Mouse (Mus musculus) intestine, embryonic 14.5 days (tissue): ENCODE data around the gene H2al1e. TPM values are rescaled to one million over a fixed set of nuclear protein-coding genes. Genes with fewer than 3 reads are reported as not detected.

Experiments used
- ATAC-seq: fragments of 200-750 bp; cut with Nextera tagmentation; replicated peaks from 2 replicates; pipeline ENCODE4 v1.8.0; 2017; ENCODE audit warnings: low read depth, moderate number of reproducible peaks, moderate TSS enrichment, moderate library complexity; ENCODE audit not compliant: low FRiP score, low TSS enrichment
- DNase-seq: peaks from one replicate; pipeline ENCODE4 v3.0.0-alpha.2; 2018; ENCODE audit warnings: low spot score
- H3K27ac ChIP-seq: fragments of 300-500 bp; sonication (generic); 2 replicates; pipeline ENCODE4 v1.5.1; 2014; ENCODE audit warnings: low read depth, mild to moderate bottlenecking, control low read depth
- H3K27me3 ChIP-seq: fragments of 300-500 bp; sonication (generic); replicated peaks from 2 replicates; pipeline ENCODE4 v1.6.1; 2014; ENCODE audit warnings: low read length, control low read depth; ENCODE audit not compliant: control insufficient read depth, insufficient read depth
- H3K36me3 ChIP-seq: fragments of 300-500 bp; sonication (generic); 2 replicates; pipeline ENCODE4 v1.6.1; 2014; ENCODE audit warnings: low read length, control low read depth; ENCODE audit not compliant: control insufficient read depth, insufficient read depth
- H3K4me1 ChIP-seq: fragments of 300-500 bp; sonication (generic); replicated peaks from 2 replicates; pipeline ENCODE4 v1.6.1; 2014; ENCODE audit warnings: low read length, control low read depth, mixed read lengths; ENCODE audit not compliant: control insufficient read depth, insufficient read depth
- H3K4me2 ChIP-seq: fragments of 300-500 bp; sonication (generic); 2 replicates; pipeline ENCODE4 v1.6.1; 2014; ENCODE audit warnings: low read length
- H3K4me3 ChIP-seq: fragments of 300-500 bp; sonication (generic); 2 replicates; pipeline ENCODE4 v1.5.1; 2014; ENCODE audit warnings: low read depth, low read length, control low read depth, mixed read lengths
- H3K9ac ChIP-seq: fragments of 300-500 bp; sonication (generic); 2 replicates; pipeline ENCODE4 v1.6.1; 2014; ENCODE audit warnings: mild to moderate bottlenecking, low read length
- H3K9me3 ChIP-seq: fragments of 300-500 bp; sonication (generic); 2 replicates; pipeline ENCODE4 v1.6.1; 2016; ENCODE audit warnings: low read length, control low read depth; ENCODE audit not compliant: control insufficient read depth
- WGBS: fragments of 180-500 bp; shearing (Covaris S2); extraction: QIAGEN DNeasy Blood & Tissue Kit; methylation state at CpG from one replicate; pipeline ENCODE4 v1.1.7; 2014; 5-methylcytosine and 5-hydroxymethylcytosine counted together
- polyA plus RNA-seq: library from polyadenylated mRNA; unstranded; fragments of >200 nt; fragmentation: Nextera tagmentation; extraction: Ambion mirVana; gene quantifications from 2 replicates; pipeline ENCODE4 v1.2.1, GENCODE M21; 2014

The H2al1e gene
- polyA plus RNA-seq, 1 experiment from 2014 or later: not detected

DNA sequence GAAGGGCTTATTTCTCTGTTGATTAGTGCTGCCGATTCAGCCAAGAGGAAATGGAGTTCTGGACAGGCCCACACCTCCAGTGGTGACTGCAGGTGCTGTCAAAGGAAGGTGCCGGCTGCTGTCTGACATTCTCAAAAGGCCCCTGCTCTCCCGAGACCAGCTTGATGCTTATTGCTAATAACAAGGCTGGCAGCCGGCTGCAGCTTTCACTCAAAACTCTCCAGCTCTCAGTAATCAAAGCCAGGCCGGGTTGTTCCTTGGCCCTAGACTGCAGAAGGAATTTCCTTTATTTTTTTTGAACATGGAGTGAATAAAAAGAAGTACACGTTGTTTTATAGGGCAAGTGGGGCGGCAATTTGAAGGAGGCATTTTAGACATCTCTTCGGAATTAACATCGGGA, 34.0 kb downstream of the H2al1e start:
- Histone ChIP-seq H3K9me3 (no peaks in the 10 kb centered on the region), H3K4me2 (no peak overlapping the region), H3K27ac (no peak overlapping the region), H3K4me1 (no peaks in the 10 kb centered on the region), H3K4me3 (no peak overlapping the region), H3K27me3 (no peaks in the 10 kb centered on the region), H3K36me3 (no peaks in the 10 kb centered on the region), H3K9ac (no peak overlapping the region)
- DNase-seq (no peak), ATAC-seq (no peak)
- 65% methylated on average over 9 of the region's 9 CpGs for WGBS

DNA sequence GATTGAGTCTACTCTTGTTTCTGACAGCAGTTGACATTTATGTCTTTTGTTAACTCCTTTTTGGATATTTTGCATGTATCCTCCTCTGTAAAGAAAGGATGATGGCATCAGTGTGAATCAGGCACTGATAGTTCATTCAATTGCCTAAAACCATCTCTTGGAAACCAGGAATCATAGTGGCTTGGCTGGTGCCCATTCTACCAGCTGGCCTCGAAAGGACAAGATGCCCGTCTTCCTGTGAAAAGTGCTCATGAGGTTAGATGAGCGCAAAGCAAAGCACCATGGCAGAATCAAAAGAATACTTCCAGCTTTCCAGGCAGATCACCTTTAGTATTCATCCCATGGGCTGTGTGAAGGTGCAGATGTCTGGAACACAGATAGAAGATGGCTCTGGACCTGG, 35.0 kb downstream of the H2al1e start:
- 95% methylated on average over 3 of the region's 3 CpGs for WGBS
- Histone ChIP-seq H3K9me3 (no peaks in the 10 kb centered on the region), H3K9ac (no peak overlapping the region), H3K4me2 (no peak overlapping the region), H3K27me3 (no peaks in the 10 kb centered on the region), H3K27ac (no peak overlapping the region), H3K36me3 (no peaks in the 10 kb centered on the region), H3K4me3 (no peak overlapping the region), H3K4me1 (no peaks in the 10 kb centered on the region)
- DNase-seq (no peak), ATAC-seq (no peak)

DNA sequence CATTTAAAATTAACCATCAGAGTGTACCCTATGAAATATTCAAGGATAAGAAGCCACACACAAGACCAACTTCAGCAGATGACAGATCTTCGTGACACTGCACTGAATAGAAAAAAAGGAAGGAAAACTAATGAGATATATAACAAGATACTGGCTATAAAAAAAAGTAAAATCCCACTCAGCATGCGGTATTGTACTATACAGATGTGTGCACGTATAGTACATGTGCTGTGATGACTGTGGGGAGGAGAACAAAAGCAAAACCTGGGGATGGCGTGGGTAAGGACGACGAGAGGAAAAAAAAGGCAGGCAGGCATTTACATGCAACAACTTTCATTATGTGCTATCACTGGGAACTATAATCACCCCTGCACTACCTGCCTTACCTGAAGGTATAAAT, 49.1 kb downstream of the H2al1e start:
- Histone ChIP-seq H3K36me3 (no peaks in the 10 kb centered on the region), H3K4me3 (no peak overlapping the region), H3K4me1 (no peaks in the 10 kb centered on the region), H3K27ac (no peak overlapping the region), H3K27me3 (0 out of 2 replicates have a peak, but pooled peaks cover 6% of the 10 kb centered on the region), H3K4me2 (no peak overlapping the region), H3K9ac (no peak overlapping the region), H3K9me3 (no peaks in the 10 kb centered on the region)
- WGBS: 92% methylated on average over 6 of the region's 6 CpGs
- no peak for DNase-seq
- ATAC-seq: no peak

DNA sequence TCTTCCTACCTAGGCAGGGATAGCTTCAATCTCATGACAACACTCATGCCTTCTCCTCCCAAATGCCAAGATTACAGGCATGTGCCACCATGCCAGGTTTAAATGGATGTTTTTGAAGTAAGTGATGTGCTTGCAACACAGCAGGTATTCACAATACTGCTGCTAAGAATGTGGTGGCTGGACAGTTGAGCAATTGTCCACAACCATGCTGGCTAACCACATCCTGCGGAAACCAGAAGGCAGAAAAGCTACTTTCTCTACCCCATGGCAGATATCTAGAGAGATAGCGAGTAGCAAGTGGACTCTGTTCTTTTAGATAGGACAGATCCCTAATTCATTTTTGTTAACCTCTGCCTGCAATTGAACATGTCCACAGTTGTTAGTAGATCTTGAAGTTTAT, 49.5 kb downstream of the H2al1e start:
- no peak overlapping the region for H3K4me3 ChIP-seq
- no peak overlapping the region for H3K27ac ChIP-seq
- 88% methylated on average over 2 of the region's 2 CpGs for WGBS
- H3K9me3 ChIP-seq: no peaks in the 10 kb centered on the region
- H3K27me3 ChIP-seq: 0 out of 2 replicates have a peak, but pooled peaks cover 6% of the 10 kb centered on the region
- H3K4me1 ChIP-seq: no peaks in the 10 kb centered on the region
- no peak overlapping the region for H3K9ac ChIP-seq
- no peak for ATAC-seq
- no peak overlapping the region for H3K4me2 ChIP-seq
- H3K36me3 ChIP-seq: no peaks in the 10 kb centered on the region
- DNase-seq: no peak

Other genes with a start within 250 kb of the H2al1e start
- gene H2al1a, start 12.7 kb upstream of the H2al1e start, polyA plus RNA-seq: not detected in 2 replicates
- gene H2al1b, start 9.5 kb upstream of the H2al1e start, polyA plus RNA-seq: not detected in 2 replicates
- gene H2al1c, start 6.3 kb upstream of the H2al1e start, polyA plus RNA-seq: not detected in 2 replicates
- gene H2al1d, start 3.1 kb upstream of the H2al1e start, polyA plus RNA-seq: not detected in 2 replicates
- gene H2al1f, start 3.2 kb downstream of the H2al1e start, polyA plus RNA-seq: not detected in 2 replicates
- gene H2al1g, start 6.3 kb downstream of the H2al1e start, polyA plus RNA-seq: not detected in 2 replicates
- gene H2al1h, start 9.6 kb downstream of the H2al1e start, polyA plus RNA-seq: not detected in 2 replicates
- gene H2al1i, start 12.7 kb downstream of the H2al1e start, polyA plus RNA-seq: not detected in 2 replicates
- not detected in 2 replicates for gene H2al1j, start 15.9 kb downstream of the H2al1e start, polyA plus RNA-seq